Mouse (Mus musculus): ENCODE results near the gene Rtbdn. TPM values are rescaled to one million over a fixed set of nuclear protein-coding genes. Genes with fewer than 3 reads are reported as not detected.

Gene Rtbdn
- total RNA-seq (2023): not detected

GRCm38 (mm10) chr8:84946528-84947240, at the start of gene Rtbdn:
Gene Rtbdn, plus strand, starts transcription at chr8:84946991.

GRCm38 (mm10) chr8:84901752-84902151, 45.0 kb upstream of the Rtbdn start, which contains the start of gene Klf1:
Gene Klf1, plus strand, starts transcription at chr8:84901928.

GRCm38 (mm10) chr8:84908421-84909161, 38.2 kb upstream of the Rtbdn start, which contains the start of gene Dnase2a:
Gene Dnase2a, plus strand, starts transcription at chr8:84908560.

GRCm38 (mm10) chr8:84936962-84937546, 9.7 kb upstream of the Rtbdn start, which contains the start of gene Mast1:
Gene Mast1, minus strand, starts transcription at chr8:84937359.

GRCm38 (mm10) chr8:84969241-84970134, 22.7 kb downstream of the Rtbdn start, which contains the start of the genes Gm49661, Prdx2 and Rnaseh2a:
Gene Gm49661, minus strand, starts transcription at chr8:84969433.
Gene Prdx2, plus strand, starts transcription at chr8:84969587.
Gene Rnaseh2a, minus strand, starts transcription at chr8:84969767.

GRCm38 (mm10) chr8:84978248-84978940, 31.6 kb downstream of the Rtbdn start, which contains the start of gene Junb:
Gene Junb, minus strand, starts transcription at chr8:84978718.

GRCm38 (mm10) chr8:84990349-84990748, 43.6 kb downstream of the Rtbdn start, which contains the start of gene Hook2:
Gene Hook2, plus strand, starts transcription at chr8:84990603.

Other genes with a start within 250 kb of the Rtbdn start
- 100 to 1,000 TPM; 186 to 189 TPM for gene Lyl1, start 245.5 kb upstream of the Rtbdn start, total RNA-seq (2023)
- 10 to 100 TPM; 16.5 to 21.5 TPM for gene G430095P16Rik, start 224.0 kb upstream of the Rtbdn start, total RNA-seq (2023)
- gene Nfix, start 146.6 kb upstream of the Rtbdn start, total RNA-seq (2023): 10 to 100 TPM; 63.7 to 72.8 TPM
- 1 to 10 TPM; 2.0 to 3.1 TPM for gene Dand5, start 124.2 kb upstream of the Rtbdn start, total RNA-seq (2023)
- 10 to 100 TPM in 1 of 2 experiments, 1 to 10 TPM in 1; 8.9 to 10.1 TPM for gene Gadd45gip1, start 115.5 kb upstream of the Rtbdn start, total RNA-seq (2023)
- 10 to 100 TPM; 52.4 to 52.7 TPM for gene Rad23a, start 106.3 kb upstream of the Rtbdn start, total RNA-seq (2023)
- 100 to 1,000 TPM; 632 to 634 TPM for gene Calr, start 100.1 kb upstream of the Rtbdn start, total RNA-seq (2023)
- gene Farsa, start 90.0 kb upstream of the Rtbdn start, total RNA-seq (2023): 10 to 100 TPM; 43.6 to 47.8 TPM
- 1 to 10 TPM; 4.1 to 5.1 TPM for gene Syce2, start 74.9 kb upstream of the Rtbdn start, total RNA-seq (2023)
- 1 to 10 TPM; 7.1 to 9.3 TPM for gene Gcdh, start 53.1 kb upstream of the Rtbdn start, total RNA-seq (2023)
- gene Klf1, start 45.1 kb upstream of the Rtbdn start, total RNA-seq (2023): not detected
- gene Dnase2a, start 38.4 kb upstream of the Rtbdn start, total RNA-seq (2023): 10 to 100 TPM; 61.0 to 66.0 TPM
- under 1 TPM; 0.29 to 0.33 TPM for gene Mast1, start 9.6 kb upstream of the Rtbdn start, total RNA-seq (2023)
- gene Gm49661, start 22.4 kb downstream of the Rtbdn start, total RNA-seq (2023): not detected
- gene Prdx2, start 22.6 kb downstream of the Rtbdn start, total RNA-seq (2023): 100 to 1,000 TPM; 104 to 107 TPM
- 10 to 100 TPM; 28.9 to 32.3 TPM for gene Rnaseh2a, start 22.8 kb downstream of the Rtbdn start, total RNA-seq (2023)
- gene Junb, start 31.7 kb downstream of the Rtbdn start, total RNA-seq (2023): 1,000 to 10,000 TPM; 1,590 to 1,695 TPM
- gene Hook2, start 43.6 kb downstream of the Rtbdn start, total RNA-seq (2023): 1 to 10 TPM; 2.8 to 3.2 TPM
- not detected for gene Best2, start 67.5 kb downstream of the Rtbdn start, total RNA-seq (2023)
- 10 to 100 TPM; 65.2 to 76.3 TPM for gene Asna1, start 78.3 kb downstream of the Rtbdn start, total RNA-seq (2023)
- 100 to 1,000 TPM; 154 to 166 TPM for gene Trir, start 79.8 kb downstream of the Rtbdn start, total RNA-seq (2023)
- 10 to 100 TPM; 37.3 to 54.7 TPM for gene Tnpo2, start 89.9 kb downstream of the Rtbdn start, total RNA-seq (2023)
- 1 to 10 TPM; 4.2 to 6.3 TPM for gene Fbxw9, start 113.1 kb downstream of the Rtbdn start, total RNA-seq (2023)
- not detected for gene Gm5741, start 121.0 kb downstream of the Rtbdn start, total RNA-seq (2023)
- gene Dhps, start 124.8 kb downstream of the Rtbdn start, total RNA-seq (2023): 10 to 100 TPM; 55.7 to 74.6 TPM
- 10 to 100 TPM; 53.5 to 54.8 TPM for gene Wdr83os, start 133.7 kb downstream of the Rtbdn start, total RNA-seq (2023)
- gene Wdr83, start 134.3 kb downstream of the Rtbdn start, total RNA-seq (2023): 10 to 100 TPM in 1 of 2 experiments, 1 to 10 TPM in 1; 8.9 to 14.2 TPM
- 100 to 1,000 TPM; 386 to 392 TPM for gene Man2b1, start 136.3 kb downstream of the Rtbdn start, total RNA-seq (2023)
- gene Zfp791, start 176.1 kb downstream of the Rtbdn start, total RNA-seq (2023): 1 to 10 TPM in 1 of 2 experiments, under 1 TPM in 1; 0.39 to 1.0 TPM
- gene Cks1brt, start 204.9 kb downstream of the Rtbdn start, total RNA-seq (2023): not detected

Data from monocyte, adult 59 days (primary cell).